In the genomic region with DNA sequence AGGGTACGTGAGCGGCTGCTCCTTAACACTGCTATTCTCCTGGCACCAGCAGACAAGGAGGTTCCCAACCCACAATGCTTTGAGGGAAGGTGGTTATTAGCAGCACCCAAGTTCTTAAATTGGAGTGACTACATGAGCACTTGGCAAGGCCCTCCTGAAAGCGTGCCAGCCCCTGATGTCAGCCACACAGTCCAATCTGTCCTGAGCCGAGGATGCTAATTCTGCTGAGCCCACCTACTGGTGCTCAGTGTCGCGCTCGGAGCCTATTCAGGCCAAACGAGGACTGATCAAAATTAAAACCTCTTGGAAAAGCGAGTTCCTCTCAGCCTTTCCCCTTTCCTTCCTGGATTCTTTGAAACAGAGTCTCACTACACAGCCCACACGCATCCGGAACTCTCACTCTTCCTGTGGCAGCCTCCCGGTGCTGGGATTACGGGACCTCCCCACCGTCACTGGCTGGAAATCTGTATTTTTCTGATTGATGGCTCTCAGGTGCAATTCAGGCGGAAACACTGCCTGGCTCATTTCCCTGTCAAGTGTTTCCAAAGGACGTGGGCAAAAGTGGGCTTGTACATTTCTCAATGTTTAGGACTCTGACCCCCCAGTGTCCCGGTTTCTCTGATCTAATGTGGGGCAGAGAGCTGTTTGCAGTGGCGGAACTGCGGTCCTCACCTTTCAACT, we compare ENCODE assay signal across 9 mouse cellular contexts. TPM values are rescaled to one million over a fixed set of nuclear protein-coding genes. Genes with fewer than 3 reads are reported as not detected.
DNase-seq lines count a peak whose midpoint lies in the region; ATAC-seq and TF ChIP-seq lines count a peak whose summit lies in the region.
"Had no signal": no experiment of that assay in that cellular context is flagged by ENCODE, and none has a peak within 500 bp of the region (broad histone marks: within the 10 kb centered on the region; RNA-seq: fewer than 3 reads in every experiment).

No protein-coding gene starts in this region.

- WGBS in heart, embryonic 10.5 days, result 79% methylated on average over 19 of the region's 19 CpGs
- WGBS in lung, embryonic 14.5 days, result 69% methylated on average over 19 of the region's 19 CpGs

- 0 out of 2 replicates have a peak overlapping the region, but pooled peaks have one; percentile 12 for H3K4me2 ChIP-seq in lung, embryonic 14.5 days
- H3K4me2 ChIP-seq: embryonic facial prominence, embryonic 13.5 days had no signal

- no peak overlapping the region for H3K9ac ChIP-seq in lung, embryonic 14.5 days
- H3K9ac ChIP-seq: embryonic facial prominence, embryonic 13.5 days had no signal

- peak; percentile 81 for DNase-seq in layer of hippocampus, adult 11-12 months (ENCODE audit: low spot score)
- DNase-seq in layer of hippocampus, adult 9-10 months (ENCODE audit: low spot score), result no peak
- peak; percentile 95 to 96 for DNase-seq in cerebellum, postnatal 10 days
- no peak for DNase-seq in heart, embryonic 10.5 days (ENCODE audit: low spot score)
- peak; percentile 77 to 91 for DNase-seq in layer of hippocampus, adult 18-20 months (ENCODE audit: low spot score in 2 of 2)
- DNase-seq in lung, embryonic 14.5 days, result peak; percentile 49
- DNase-seq in thymus, postnatal 0 days (ENCODE audit: low spot score), result no peak
- no peak for DNase-seq in spleen, postnatal 14 days (ENCODE audit: low spot score in 2 of 2)

- no peak overlapping the region for H3K4me3 ChIP-seq in heart, embryonic 10.5 days
- H3K4me3 ChIP-seq in lung, embryonic 14.5 days (ENCODE audit: low read depth, low read length), result no peak overlapping the region
- H3K4me3 ChIP-seq: embryonic facial prominence, embryonic 13.5 days had no signal

- H3K36me3 ChIP-seq in heart, embryonic 10.5 days, result 0 out of 2 replicates have a peak, but pooled peaks cover 7% of the 10 kb centered on the region
- H3K36me3 ChIP-seq in lung, embryonic 14.5 days (ENCODE audit: insufficient read depth), result no peaks in the 10 kb centered on the region

- H3K27me3 ChIP-seq in heart, embryonic 10.5 days (ENCODE audit: insufficient read depth, poor library complexity, severe bottlenecking), result 0 out of 2 replicates have a peak, but pooled peaks cover 4% of the 10 kb centered on the region
- no peaks in the 10 kb centered on the region for H3K27me3 ChIP-seq in lung, embryonic 14.5 days (ENCODE audit: insufficient read depth, low read length)
- H3K27me3 ChIP-seq: embryonic facial prominence, embryonic 13.5 days had no signal

- TF ChIP-seq CTCF in lung, embryonic 14.5 days (IDR thresholded peaks at IDR 0.05; ENCODE audit: low read depth), result no peak

- H3K27ac ChIP-seq in heart, embryonic 10.5 days, result peak overlapping the region; percentile 2; the same call in 1 of the 2 replicates
- H3K27ac ChIP-seq in lung, embryonic 14.5 days (ENCODE audit: low read depth), result no peak overlapping the region
- H3K27ac ChIP-seq: embryonic facial prominence, embryonic 13.5 days had no signal

- H3K4me1 ChIP-seq in heart, embryonic 10.5 days, result peaks cover 18% of the 10 kb centered on the region
- no peaks in the 10 kb centered on the region for H3K4me1 ChIP-seq in lung, embryonic 14.5 days (ENCODE audit: insufficient read depth)

- no peaks in the 10 kb centered on the region for H3K9me3 ChIP-seq in heart, embryonic 10.5 days
- no peaks in the 10 kb centered on the region for H3K9me3 ChIP-seq in lung, embryonic 14.5 days (ENCODE audit: low read depth, low read length)
- H3K9me3 ChIP-seq: embryonic facial prominence, embryonic 13.5 days had no signal

- ATAC-seq in lung, embryonic 14.5 days (ENCODE audit: insufficient read depth), result no peak

RNA-seq across cellular contexts. Expression of gene Stx4a, which starts 9.7 kb away (rescaled TPM):
- 32.4 and 36.3 TPM in 2 replicates for polyA plus RNA-seq in heart, embryonic 10.5 days (2016; fragmentation: Nextera tagmentation; extraction: Ambion mirVana)
- total RNA-seq in layer of hippocampus, adult 18-20 months (2021), result 10 to 100 TPM; 65.6 to 68.6 TPM
- 19.7 and 21.8 TPM in 2 replicates for polyA plus RNA-seq in lung, embryonic 14.5 days (2014; fragmentation: Nextera tagmentation; extraction: Ambion mirVana)
- 48.9 and 50.5 TPM in 2 replicates for polyA plus RNA-seq in thymus, postnatal 0 days (2015; fragmentation: Nextera tagmentation; extraction: Ambion mirVana)

RNA-seq across cellular contexts. Expression of gene Stx1b, which starts 10.0 kb away (rescaled TPM):
- polyA plus RNA-seq in heart, embryonic 10.5 days (2016; fragmentation: Nextera tagmentation; extraction: Ambion mirVana), result 1.1 and 3.2 TPM in 2 replicates
- 100 to 1,000 TPM; 335 to 338 TPM for total RNA-seq in layer of hippocampus, adult 18-20 months (2021)
- polyA plus RNA-seq in lung, embryonic 14.5 days (2014; fragmentation: Nextera tagmentation; extraction: Ambion mirVana), result 2.0 and 2.8 TPM in 2 replicates
- 0.19 and 0.49 TPM in 2 replicates for polyA plus RNA-seq in thymus, postnatal 0 days (2015; fragmentation: Nextera tagmentation; extraction: Ambion mirVana)

RNA-seq across cellular contexts. Expression of gene Hsd3b7, which starts 14.0 kb away (rescaled TPM):
- polyA plus RNA-seq in heart, embryonic 10.5 days (2016; fragmentation: Nextera tagmentation; extraction: Ambion mirVana), result 14.9 and 17.1 TPM in 2 replicates
- total RNA-seq in layer of hippocampus, adult 18-20 months (2021), result 1 to 10 TPM; 6.3 to 7.8 TPM
- polyA plus RNA-seq in lung, embryonic 14.5 days (2014; fragmentation: Nextera tagmentation; extraction: Ambion mirVana), result 13.6 and 18.3 TPM in 2 replicates
- polyA plus RNA-seq in thymus, postnatal 0 days (2015; fragmentation: Nextera tagmentation; extraction: Ambion mirVana), result 8.7 and 10.4 TPM in 2 replicates

RNA-seq across cellular contexts. Expression of gene Gm49388, which starts 29.0 kb away (rescaled TPM):
- polyA plus RNA-seq in heart, embryonic 10.5 days (2016; fragmentation: Nextera tagmentation; extraction: Ambion mirVana), result not detected in 2 replicates
- 1 to 10 TPM; 4.1 to 5.2 TPM for total RNA-seq in layer of hippocampus, adult 18-20 months (2021)
- 0.43 TPM in 1 of 2 replicates, not detected in the other for polyA plus RNA-seq in lung, embryonic 14.5 days (2014; fragmentation: Nextera tagmentation; extraction: Ambion mirVana)
- not detected in 2 replicates for polyA plus RNA-seq in thymus, postnatal 0 days (2015; fragmentation: Nextera tagmentation; extraction: Ambion mirVana)
- polyA plus RNA-seq: embryonic facial prominence, embryonic 13.5 days had no signal

RNA-seq across cellular contexts. Expression of gene Setd1a, which starts 37.9 kb away (rescaled TPM):
- 13.2 and 23.7 TPM in 2 replicates for polyA plus RNA-seq in heart, embryonic 10.5 days (2016; fragmentation: Nextera tagmentation; extraction: Ambion mirVana)
- total RNA-seq in layer of hippocampus, adult 18-20 months (2021), result 10 to 100 TPM; 35.4 to 44.6 TPM
- polyA plus RNA-seq in lung, embryonic 14.5 days (2014; fragmentation: Nextera tagmentation; extraction: Ambion mirVana), result 27.2 and 30.1 TPM in 2 replicates
- polyA plus RNA-seq in thymus, postnatal 0 days (2015; fragmentation: Nextera tagmentation; extraction: Ambion mirVana), result 18.2 and 21.1 TPM in 2 replicates

Comparison
In these comparisons a context has a peak if more than half of its experiments do, and no peak if none do; other contexts are left out.
1. DNase-seq: peak in layer of hippocampus, adult 11-12 months (single experiment), cerebellum, postnatal 10 days (2 of 2), layer of hippocampus, adult 18-20 months (2 of 2) and lung, embryonic 14.5 days (single experiment); none in layer of hippocampus, adult 9-10 months (single experiment), heart, embryonic 10.5 days (single experiment), thymus, postnatal 0 days (single experiment) and spleen, postnatal 14 days (0 of 2).